Mouse (Mus musculus): ENCODE measurements around the gene Rilp. TPM values are rescaled to one million over a fixed set of nuclear protein-coding genes. Genes with fewer than 3 reads are reported as not detected.
A peak's percentile ranks its signal among the peaks of the same experiment; 100 is the strongest.

The Rilp gene
- polyA plus RNA-seq, 1 experiment from 2014 or later: 1.3 TPM

DNA sequence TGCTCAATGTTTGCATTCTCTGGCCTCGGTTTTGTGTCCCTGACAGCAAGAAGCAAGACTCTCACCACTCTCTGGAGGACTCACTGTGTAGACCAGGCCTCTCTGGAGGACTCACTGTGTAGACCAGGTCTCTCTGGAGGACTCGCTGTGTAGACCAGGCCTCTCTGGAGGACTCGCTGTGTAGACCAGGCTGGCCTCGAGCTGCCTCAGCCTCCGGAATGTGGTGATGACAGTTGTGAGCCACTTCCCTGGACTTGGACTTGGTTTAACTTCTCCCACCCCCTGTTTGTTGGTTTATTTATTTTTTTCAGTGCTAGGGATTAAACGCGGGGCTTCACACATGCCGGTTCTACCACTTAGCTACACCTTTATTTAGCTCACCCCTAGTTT is 27.1 kb downstream of the Rilp start:
- Histone ChIP-seq H3K27me3 (replicated peaks; ENCODE audit: control insufficient read depth, insufficient read depth, low read length) (no peaks in the 10 kb centered on the region), H3K4me3 (replicated peaks; ENCODE audit: low read length) (no peak overlapping the region), H3K4me2 (ENCODE audit: low read length) (no peak overlapping the region), H3K27ac (ENCODE audit: low read length) (no peak overlapping the region), H3K9ac (replicated peaks; ENCODE audit: low read depth, low read length) (no peak overlapping the region), H3K4me1 (replicated peaks; ENCODE audit: control insufficient read depth, insufficient read depth, low read length) (peaks cover 44% of the 10 kb centered on the region), H3K9me3 (ENCODE audit: control insufficient read depth, low read length) (no peaks in the 10 kb centered on the region), H3K36me3 (ENCODE audit: control insufficient read depth, insufficient read depth) (no peaks in the 10 kb centered on the region)
- WGBS: 88% methylated on average over 8 of the region's 8 CpGs
- ATAC-seq: no peak

DNA sequence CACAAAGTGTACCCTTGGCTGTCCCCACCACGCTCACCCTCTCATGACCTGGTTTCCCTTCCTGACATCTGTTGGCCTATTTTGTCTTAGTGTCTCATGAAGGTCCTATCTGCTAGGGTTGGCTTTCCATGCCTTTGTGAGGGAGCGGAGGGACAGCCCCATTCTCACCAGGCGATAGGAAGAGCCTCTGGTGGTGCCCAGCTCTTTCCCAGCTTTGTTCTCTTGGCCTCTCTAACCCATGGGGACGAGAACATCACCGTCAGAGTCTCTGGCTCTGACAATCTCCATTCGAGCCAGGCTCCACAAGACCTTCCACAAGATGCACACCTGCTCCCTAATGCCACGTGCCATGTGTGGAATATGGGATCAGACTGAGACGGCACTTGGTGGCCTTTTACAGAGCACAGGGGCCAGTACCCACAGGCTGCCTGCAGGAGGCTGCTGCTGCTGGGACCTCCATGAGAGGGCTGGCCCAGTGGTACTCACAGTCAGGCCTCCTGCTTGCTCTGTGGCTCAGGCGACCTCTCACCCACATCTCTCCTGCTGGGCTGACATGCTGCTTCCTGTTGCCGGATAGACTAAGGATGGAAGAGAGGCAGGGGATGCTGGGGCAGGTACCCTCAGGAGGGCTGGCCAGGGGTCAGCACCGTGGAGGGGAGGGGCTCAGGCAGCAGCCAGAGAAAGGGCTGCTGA is 27.7 kb downstream of the Rilp start:
- H3K27me3 ChIP-seq (replicated peaks; ENCODE audit: control insufficient read depth, insufficient read depth, low read length): no peaks in the 10 kb centered on the region
- no peak overlapping the region for H3K4me3 ChIP-seq (replicated peaks; ENCODE audit: low read length)
- no peaks in the 10 kb centered on the region for H3K9me3 ChIP-seq (ENCODE audit: control insufficient read depth, low read length)
- 51% methylated on average over 11 of the region's 11 CpGs for WGBS
- H3K27ac ChIP-seq (ENCODE audit: low read length): no peak overlapping the region
- 0 out of 2 replicates have a peak overlapping the region, but pooled peaks have one; percentile 3 for H3K9ac ChIP-seq (replicated peaks; ENCODE audit: low read depth, low read length)
- no peaks in the 10 kb centered on the region for H3K36me3 ChIP-seq (ENCODE audit: control insufficient read depth, insufficient read depth)
- ATAC-seq: no peak
- H3K4me1 ChIP-seq (replicated peaks; ENCODE audit: control insufficient read depth, insufficient read depth, low read length): peaks cover 42% of the 10 kb centered on the region
- H3K4me2 ChIP-seq (ENCODE audit: low read length): no peak overlapping the region

DNA sequence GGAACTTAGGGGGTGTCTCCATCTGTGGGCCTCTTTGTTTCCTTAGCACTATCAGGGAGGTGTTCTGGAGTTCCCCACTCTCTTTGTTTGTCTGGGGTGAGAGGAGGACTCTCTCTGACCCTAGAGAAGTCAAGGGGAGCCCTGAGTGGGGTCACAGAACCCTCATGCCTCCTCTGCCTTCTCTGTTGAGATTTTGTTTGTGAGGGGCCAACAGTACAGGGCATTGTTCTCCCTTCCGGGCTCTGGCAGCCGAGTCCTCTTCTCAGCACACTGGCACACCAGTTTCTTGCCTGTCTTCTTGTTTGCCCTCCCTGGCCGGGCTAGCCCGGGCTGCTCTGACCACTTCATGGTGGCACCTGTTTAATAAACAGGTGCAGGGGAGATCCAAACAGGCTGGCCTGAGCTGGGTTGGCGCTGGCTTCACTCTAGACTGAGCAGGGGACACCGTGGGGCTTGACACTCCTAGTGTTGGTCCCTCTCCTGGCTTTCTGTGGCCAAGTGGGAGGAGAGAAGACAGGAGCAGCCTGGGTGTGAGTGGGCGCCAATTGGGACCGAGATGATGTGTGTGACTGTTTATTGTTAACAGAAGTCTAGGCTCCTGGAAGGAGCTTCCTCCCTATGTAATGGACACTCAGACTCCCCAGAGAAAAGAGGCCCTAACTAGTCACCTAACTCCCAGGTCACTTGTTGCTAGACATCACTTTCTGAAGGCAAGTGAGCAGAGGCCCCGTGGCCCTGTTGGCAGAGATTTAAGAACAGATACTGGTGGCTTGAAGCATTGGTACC is 28.5 kb downstream of the Rilp start:
- Histone ChIP-seq H3K36me3 (ENCODE audit: control insufficient read depth, insufficient read depth) (no peaks in the 10 kb centered on the region), H3K4me1 (replicated peaks; ENCODE audit: control insufficient read depth, insufficient read depth, low read length) (peaks cover 35% of the 10 kb centered on the region), H3K27ac (ENCODE audit: low read length) (no peak overlapping the region), H3K4me2 (ENCODE audit: low read length) (no peak overlapping the region), H3K4me3 (replicated peaks; ENCODE audit: low read length) (no peak overlapping the region), H3K27me3 (replicated peaks; ENCODE audit: control insufficient read depth, insufficient read depth, low read length) (no peaks in the 10 kb centered on the region), H3K9ac (replicated peaks; ENCODE audit: low read depth, low read length) (no peak overlapping the region), H3K9me3 (ENCODE audit: control insufficient read depth, low read length) (no peaks in the 10 kb centered on the region)
- 58% methylated on average over 9 of the region's 9 CpGs for WGBS
- ATAC-seq: no peak

DNA sequence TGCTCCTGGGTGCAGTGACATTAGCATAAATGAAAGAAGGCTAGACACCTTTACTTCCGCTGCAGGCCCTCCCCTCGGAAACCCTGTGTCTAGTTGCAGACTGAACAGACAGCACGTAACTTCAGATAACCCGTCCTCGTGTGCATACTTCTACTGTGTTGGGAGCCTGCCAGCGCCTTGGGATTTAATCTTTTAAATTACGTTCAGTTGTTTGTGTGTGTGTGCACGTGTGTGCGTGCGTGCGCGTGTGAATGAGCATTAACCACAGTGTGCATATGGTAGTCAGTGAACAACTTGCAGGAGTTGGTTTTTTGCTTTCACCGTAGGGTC is 29.0 kb downstream of the Rilp start:
- Histone ChIP-seq H3K9me3 (ENCODE audit: control insufficient read depth, low read length) (no peaks in the 10 kb centered on the region), H3K27ac (ENCODE audit: low read length) (no peak overlapping the region), H3K9ac (replicated peaks; ENCODE audit: low read depth, low read length) (no peak overlapping the region), H3K36me3 (ENCODE audit: control insufficient read depth, insufficient read depth) (no peaks in the 10 kb centered on the region), H3K4me3 (replicated peaks; ENCODE audit: low read length) (no peak overlapping the region), H3K4me2 (ENCODE audit: low read length) (no peak overlapping the region), H3K27me3 (replicated peaks; ENCODE audit: control insufficient read depth, insufficient read depth, low read length) (no peaks in the 10 kb centered on the region), H3K4me1 (replicated peaks; ENCODE audit: control insufficient read depth, insufficient read depth, low read length) (peaks cover 33% of the 10 kb centered on the region)
- ATAC-seq: no peak
- 77% methylated on average over 13 of the region's 13 CpGs for WGBS

DNA sequence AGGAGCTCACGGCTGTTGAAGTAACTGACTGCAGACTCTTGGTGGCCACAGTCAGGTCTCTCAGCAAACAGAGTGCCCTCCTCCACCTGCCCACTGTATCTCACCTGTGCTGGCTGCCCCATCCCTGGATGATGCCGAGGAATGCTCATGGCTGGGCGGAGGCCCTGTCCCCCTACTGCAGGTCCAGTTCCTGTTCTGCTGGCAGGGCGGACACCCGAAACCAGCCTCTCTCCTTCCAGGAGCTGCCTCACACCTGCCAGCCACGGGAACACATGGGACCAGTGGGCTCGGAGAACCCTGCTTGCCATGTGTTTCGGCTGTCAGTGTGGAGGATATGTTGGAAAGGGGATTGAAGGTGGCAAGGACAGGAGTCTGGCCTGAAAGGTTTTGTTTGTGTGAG is 30.3 kb downstream of the Rilp start:
- no peaks in the 10 kb centered on the region; the same call in 1 of the 2 replicates for H3K36me3 ChIP-seq (ENCODE audit: control insufficient read depth, insufficient read depth)
- 77% methylated on average over 8 of the region's 8 CpGs for WGBS
- no peak for ATAC-seq
- no peak overlapping the region for H3K9ac ChIP-seq (replicated peaks; ENCODE audit: low read depth, low read length)
- H3K27me3 ChIP-seq (replicated peaks; ENCODE audit: control insufficient read depth, insufficient read depth, low read length): no peaks in the 10 kb centered on the region
- H3K9me3 ChIP-seq (ENCODE audit: control insufficient read depth, low read length): no peaks in the 10 kb centered on the region
- peaks cover 24% of the 10 kb centered on the region for H3K4me1 ChIP-seq (replicated peaks; ENCODE audit: control insufficient read depth, insufficient read depth, low read length)
- H3K4me3 ChIP-seq (replicated peaks; ENCODE audit: low read length): no peak overlapping the region
- no peak overlapping the region for H3K27ac ChIP-seq (ENCODE audit: low read length)
- no peak overlapping the region for H3K4me2 ChIP-seq (ENCODE audit: low read length)

DNA sequence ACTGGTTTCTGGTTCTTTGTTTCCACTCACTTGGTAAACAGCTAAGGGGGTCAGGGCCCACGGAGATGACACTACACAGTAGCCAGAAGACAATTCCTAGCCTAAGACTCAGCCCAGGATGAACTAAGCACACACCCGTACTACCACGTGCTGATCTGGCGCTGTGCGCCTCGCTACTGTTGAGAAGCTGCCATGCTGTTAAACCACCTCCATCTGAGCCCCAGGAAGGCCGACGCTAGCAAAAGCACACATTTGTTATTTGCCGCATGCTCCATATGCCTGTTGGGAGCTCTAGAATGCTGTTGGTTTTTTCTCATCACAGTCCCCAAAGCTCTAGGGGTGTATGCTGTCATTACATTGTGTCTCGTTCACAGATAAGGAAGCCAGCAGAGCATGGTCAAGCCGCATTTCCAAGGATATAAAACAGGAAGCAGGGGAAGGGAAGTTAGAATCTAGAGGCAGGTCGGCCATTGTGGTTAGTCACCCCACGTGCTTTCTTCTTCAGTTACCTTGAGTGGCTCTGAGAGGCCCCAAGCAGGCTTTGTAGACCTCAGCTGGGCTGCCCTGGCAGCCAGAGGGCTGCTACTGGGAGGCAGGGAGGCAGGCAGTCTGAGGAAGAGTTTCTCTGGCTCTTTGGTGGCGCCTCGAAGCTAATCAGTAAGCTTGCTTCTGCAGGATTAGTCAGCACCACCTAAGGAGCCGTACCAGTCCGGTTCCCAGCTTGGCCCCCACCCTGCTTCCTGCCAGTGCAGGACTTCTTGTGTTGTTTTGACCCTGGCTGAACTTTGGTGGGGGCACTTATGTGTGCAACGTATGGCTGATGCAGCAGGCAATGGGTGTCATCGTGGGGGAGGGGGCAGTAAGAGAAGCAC is 31.1 kb downstream of the Rilp start:
- Histone ChIP-seq H3K36me3 (ENCODE audit: control insufficient read depth, insufficient read depth) (no peaks in the 10 kb centered on the region; the same call in 1 of the 2 replicates), H3K4me1 (replicated peaks; ENCODE audit: control insufficient read depth, insufficient read depth, low read length) (peaks cover 20% of the 10 kb centered on the region), H3K9me3 (ENCODE audit: control insufficient read depth, low read length) (no peaks in the 10 kb centered on the region), H3K4me3 (replicated peaks; ENCODE audit: low read length) (no peak overlapping the region), H3K4me2 (ENCODE audit: low read length) (no peak overlapping the region), H3K27me3 (replicated peaks; ENCODE audit: control insufficient read depth, insufficient read depth, low read length) (no peaks in the 10 kb centered on the region), H3K9ac (replicated peaks; ENCODE audit: low read depth, low read length) (no peak overlapping the region), H3K27ac (ENCODE audit: low read length) (peak overlapping the region; percentile 53)
- peak; percentile 72; the same call in 1 of the 2 replicates for ATAC-seq
- 57% methylated on average over 19 of the region's 19 CpGs for WGBS

DNA sequence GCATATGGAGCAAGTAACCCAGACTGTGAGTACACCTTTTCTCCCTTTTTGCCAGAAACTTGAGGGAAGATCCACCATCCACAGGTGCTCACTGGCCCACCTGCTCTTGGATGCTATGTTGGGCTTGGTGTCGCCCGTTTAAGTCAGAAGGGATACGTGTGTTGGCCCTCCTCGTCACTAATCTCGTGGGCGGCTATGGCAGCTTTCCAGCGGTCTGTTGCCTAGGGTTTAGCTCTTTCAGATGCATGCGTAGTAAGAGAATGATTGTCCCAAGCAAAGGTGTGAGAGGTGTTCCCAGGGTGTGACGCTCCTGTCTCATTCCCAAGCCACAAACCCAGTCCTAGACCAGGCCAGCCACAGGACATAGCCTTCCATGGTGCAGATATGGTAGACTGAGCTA is 34.8 kb downstream of the Rilp start:
- Histone ChIP-seq H3K27ac (ENCODE audit: low read length) (no peak overlapping the region), H3K36me3 (ENCODE audit: control insufficient read depth, insufficient read depth) (no peaks in the 10 kb centered on the region; the same call in 1 of the 2 replicates), H3K9me3 (ENCODE audit: control insufficient read depth, low read length) (no peaks in the 10 kb centered on the region), H3K4me1 (replicated peaks; ENCODE audit: control insufficient read depth, insufficient read depth, low read length) (peaks cover 14% of the 10 kb centered on the region), H3K4me3 (replicated peaks; ENCODE audit: low read length) (no peak overlapping the region), H3K27me3 (replicated peaks; ENCODE audit: control insufficient read depth, insufficient read depth, low read length) (no peaks in the 10 kb centered on the region), H3K4me2 (ENCODE audit: low read length) (no peak overlapping the region), H3K9ac (replicated peaks; ENCODE audit: low read depth, low read length) (no peak overlapping the region)
- ATAC-seq: no peak
- WGBS: 74% methylated on average over 9 of the region's 9 CpGs

DNA sequence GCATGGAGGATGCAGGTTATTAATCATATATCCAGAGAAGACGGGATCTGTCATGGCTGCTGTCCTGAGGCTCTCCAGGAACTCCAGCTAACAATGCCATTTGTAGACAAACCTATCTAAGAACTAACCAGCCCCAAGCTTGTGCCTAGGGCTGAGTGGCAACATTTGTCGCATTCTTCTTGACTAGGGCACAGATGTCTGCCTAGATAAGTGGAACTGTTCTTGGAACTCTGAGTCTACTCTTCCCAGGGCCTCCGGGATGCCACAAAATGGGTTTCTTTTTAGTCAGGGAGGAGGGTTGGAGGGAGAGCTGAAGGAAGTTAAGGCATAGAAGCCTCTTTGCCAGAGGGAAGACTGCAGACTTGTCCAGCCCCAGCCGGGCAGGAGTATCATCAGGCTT is 36.2 kb downstream of the Rilp start:
- H3K27me3 ChIP-seq (replicated peaks; ENCODE audit: control insufficient read depth, insufficient read depth, low read length): no peaks in the 10 kb centered on the region
- H3K27ac ChIP-seq (ENCODE audit: low read length): no peak overlapping the region
- WGBS: 76% methylated on average over 4 of the region's 4 CpGs
- H3K4me1 ChIP-seq (replicated peaks; ENCODE audit: control insufficient read depth, insufficient read depth, low read length): peaks cover 15% of the 10 kb centered on the region
- no peaks in the 10 kb centered on the region; the same call in 1 of the 2 replicates for H3K36me3 ChIP-seq (ENCODE audit: control insufficient read depth, insufficient read depth)
- H3K4me3 ChIP-seq (replicated peaks; ENCODE audit: low read length): no peak overlapping the region
- no peaks in the 10 kb centered on the region for H3K9me3 ChIP-seq (ENCODE audit: control insufficient read depth, low read length)
- no peak overlapping the region for H3K4me2 ChIP-seq (ENCODE audit: low read length)
- H3K9ac ChIP-seq (replicated peaks; ENCODE audit: low read depth, low read length): no peak overlapping the region
- ATAC-seq: no peak

DNA sequence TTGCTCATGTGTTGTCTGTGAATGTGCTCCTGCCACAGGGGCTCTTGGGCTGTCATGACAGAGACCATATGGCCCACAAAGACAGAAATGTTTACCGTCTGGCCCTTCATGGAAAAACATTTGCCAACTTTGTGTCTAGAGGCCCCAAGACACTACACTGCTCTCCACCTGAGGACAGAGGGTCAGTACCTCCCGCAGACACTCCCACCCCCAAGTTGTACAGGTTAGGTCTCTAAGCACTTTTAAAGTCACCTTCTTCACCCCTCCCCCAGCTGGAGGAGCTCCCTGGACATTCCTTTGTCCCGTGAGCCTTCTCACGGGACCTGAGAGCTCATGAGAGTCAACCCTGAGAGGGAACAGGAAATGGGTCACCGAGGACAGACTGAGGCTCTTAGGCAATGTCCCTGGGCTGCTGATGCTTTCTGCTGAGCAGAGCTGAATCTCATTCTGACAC is 39.8 kb downstream of the Rilp start:
- Histone ChIP-seq H3K4me1 (replicated peaks; ENCODE audit: control insufficient read depth, insufficient read depth, low read length) (peaks cover 19% of the 10 kb centered on the region), H3K27ac (ENCODE audit: low read length) (no peak overlapping the region), H3K4me2 (ENCODE audit: low read length) (no peak overlapping the region), H3K4me3 (replicated peaks; ENCODE audit: low read length) (no peak overlapping the region), H3K9ac (replicated peaks; ENCODE audit: low read depth, low read length) (no peak overlapping the region), H3K9me3 (ENCODE audit: control insufficient read depth, low read length) (no peaks in the 10 kb centered on the region), H3K27me3 (replicated peaks; ENCODE audit: control insufficient read depth, insufficient read depth, low read length) (no peaks in the 10 kb centered on the region), H3K36me3 (ENCODE audit: control insufficient read depth, insufficient read depth) (no peaks in the 10 kb centered on the region; the same call in 1 of the 2 replicates)
- no peak for ATAC-seq
- WGBS: 49% methylated on average over 5 of the region's 5 CpGs
